Mouse (Mus musculus) left cerebral cortex, postnatal 25 days (tissue): ENCODE measurements around the gene Prune2. TPM values are rescaled to one million over a fixed set of nuclear protein-coding genes. Genes with fewer than 3 reads are reported as not detected.

ENCODE experiments used
- DNase-seq, 2 experiments: peaks; one replicate each; pipeline ENCODE4 v3.0.0; 2022; ENCODE audit warnings: low spot score in 2 of 2, mixed read lengths in 1 of 2
- intact Hi-C: fragments of 180-260 bp; cut with DNase I; formaldehyde crosslinking; loops from one replicate; pipeline ENCODE4 v1.15.1; 2025
- total RNA-seq, 2 experiments: library from RNA; stranded (reverse); gene quantifications; 2 replicates each; pipeline ENCODE4 v1.2.3; 2021

The Prune2 gene
- total RNA-seq, 2 experiments from 2014 or later, result 64.5 to 66.3 TPM

DNA sequence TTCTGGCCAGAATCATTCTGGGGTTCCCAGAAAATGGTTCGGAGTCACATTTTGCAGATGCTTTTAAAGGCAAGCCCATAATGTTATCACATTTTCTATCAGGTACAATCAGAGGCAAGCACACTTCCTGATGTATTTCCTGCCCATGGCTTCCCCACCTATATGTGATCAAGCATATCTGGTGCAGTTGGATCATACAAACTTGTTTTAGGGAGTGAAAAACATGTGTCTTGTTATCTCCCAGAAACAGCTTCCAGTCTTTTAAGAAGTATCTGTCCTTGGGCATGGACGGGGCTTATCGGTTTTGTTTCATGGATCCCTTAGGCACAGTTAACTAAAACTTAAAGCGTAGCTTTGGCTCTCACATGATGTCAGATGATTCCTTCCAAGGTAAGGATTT lies 36.2 kb downstream of the Prune2 start:
- DNase-seq, result no peak
- intact Hi-C loops, result no loop called here

DNA sequence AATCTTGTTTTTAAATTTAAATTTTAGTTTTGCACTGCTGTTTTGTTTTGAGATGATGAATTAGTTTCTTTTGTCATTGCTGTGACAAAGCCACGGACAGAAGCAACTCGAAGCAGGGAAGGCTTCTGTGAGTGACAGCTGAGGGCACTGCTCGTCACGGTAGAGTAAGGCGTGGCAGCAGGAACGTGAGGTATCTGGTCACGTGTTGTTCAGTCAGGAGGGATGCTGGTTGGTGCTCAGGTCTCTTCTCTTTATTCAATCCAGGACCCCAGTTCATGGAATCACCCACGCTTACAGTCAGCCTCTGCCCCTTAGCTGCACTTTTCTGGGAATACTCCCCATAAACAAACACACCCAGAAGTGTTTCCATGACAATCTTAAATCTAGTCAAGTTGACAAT lies 38.3 kb downstream of the Prune2 start:
- intact Hi-C loops, result no loop called here
- no peak for DNase-seq

DNA sequence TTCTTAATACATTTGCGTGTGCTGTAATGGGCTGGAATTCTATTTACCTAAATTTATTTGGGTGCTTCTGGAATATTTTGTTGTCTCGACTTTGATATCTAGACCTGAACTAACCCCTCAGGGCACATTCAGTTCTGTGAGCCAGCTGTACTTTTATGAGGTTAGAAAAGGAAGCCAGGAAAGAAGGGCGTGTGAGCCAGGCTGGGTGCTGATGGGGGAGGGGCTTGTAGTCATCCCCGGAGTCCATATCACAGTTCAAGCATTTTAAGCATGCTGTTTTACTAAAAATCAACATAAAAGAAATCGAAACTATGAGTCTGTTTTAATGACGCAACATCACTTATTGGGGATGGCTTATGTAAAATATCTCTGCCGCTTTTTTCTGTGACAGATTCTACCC lies 42.0 kb downstream of the Prune2 start:
- intact Hi-C loops, result no loop called here
- DNase-seq, result no peak

DNA sequence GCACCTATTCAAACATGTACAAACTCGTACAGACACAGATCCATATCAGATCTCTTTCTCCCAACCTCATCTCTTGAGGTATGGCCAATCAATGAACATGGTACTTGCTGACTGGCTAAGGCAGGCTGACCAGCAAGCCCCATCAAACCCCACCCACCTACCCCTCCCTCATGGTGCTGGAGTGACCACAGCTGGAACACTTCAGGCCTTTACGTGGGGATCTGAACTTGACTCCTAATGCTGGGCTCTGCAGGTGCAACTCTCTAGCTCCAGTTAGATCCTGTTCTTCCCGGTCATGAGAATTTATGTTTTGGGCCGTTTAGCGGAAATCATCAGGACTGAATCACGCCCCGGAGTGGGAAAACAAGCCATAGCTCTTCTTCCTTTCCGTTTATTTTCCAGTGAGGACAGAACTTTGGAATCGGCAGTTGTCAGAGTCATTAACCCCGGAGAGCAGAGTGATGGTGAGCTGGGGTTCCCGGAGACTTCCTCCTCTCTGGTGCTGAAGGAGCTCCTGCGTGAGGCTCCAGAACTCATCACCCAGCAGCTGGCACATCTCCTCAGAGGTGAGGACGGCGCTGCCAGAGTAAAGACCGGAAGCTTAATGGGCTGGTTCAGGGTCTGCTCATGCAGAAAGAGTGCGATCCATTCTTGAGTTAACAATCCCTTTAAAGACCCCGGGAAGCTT lies 50.4 kb downstream of the Prune2 start:
- DNase-seq, result no peak
- intact Hi-C loops, result no loop called here

DNA sequence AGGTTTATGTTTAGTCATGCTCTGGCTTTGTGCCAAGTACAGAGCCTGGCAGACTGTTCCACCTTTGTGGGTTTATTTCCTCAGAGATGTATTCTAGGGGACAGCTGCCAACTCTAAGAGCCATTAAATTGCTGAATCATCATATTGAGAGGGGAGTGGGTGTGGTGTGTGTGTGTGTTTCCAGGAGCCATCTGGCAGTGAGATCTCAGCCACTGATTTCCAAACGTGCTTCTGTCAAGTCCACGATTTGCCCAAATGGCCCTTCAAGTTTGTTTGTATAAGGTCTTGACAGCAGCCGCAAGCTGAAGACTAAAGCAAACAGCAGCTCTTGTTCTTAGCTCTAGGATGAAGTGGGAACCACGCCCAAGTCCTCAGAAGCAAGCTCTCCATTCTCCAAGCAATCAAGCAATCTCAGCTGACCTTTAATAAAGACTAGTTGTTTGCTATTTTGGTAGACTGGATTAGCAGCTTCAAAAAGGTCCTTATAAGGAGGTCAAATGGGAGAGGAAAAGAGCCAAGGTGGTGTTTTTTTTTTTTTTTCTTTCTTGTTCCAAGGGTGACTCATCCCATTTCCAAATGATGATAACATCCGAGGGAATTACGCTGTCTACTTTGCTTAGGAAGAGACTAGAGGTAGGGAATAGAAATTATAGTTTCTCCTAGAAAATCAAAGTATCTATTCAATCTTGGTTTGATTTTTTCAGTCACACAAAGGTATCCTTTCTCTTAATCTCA lies 55.5 kb downstream of the Prune2 start:
- intact Hi-C loops, result no loop called here
- DNase-seq, result peak; percentile 30 to 66

DNA sequence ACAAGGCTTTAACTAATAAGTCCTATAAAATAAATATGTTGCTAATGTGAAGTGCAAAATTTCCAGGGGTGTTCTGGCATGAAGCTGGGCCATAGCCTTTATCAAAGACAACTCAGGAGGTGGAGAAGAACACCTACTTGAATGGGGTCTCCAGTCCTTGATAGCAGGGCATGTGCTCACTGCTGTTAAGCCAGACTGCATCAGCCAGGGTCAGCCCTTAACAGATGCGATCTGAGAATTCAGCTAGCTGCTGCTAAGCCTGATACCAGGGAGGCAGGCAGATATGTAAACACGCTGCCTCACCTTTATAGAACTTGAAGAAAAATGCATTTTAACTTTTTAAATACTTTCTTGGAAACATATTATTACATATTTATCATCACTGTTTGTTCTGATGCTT lies 57.2 kb downstream of the Prune2 start:
- DNase-seq, result no peak
- intact Hi-C loops, result no loop called here

DNA sequence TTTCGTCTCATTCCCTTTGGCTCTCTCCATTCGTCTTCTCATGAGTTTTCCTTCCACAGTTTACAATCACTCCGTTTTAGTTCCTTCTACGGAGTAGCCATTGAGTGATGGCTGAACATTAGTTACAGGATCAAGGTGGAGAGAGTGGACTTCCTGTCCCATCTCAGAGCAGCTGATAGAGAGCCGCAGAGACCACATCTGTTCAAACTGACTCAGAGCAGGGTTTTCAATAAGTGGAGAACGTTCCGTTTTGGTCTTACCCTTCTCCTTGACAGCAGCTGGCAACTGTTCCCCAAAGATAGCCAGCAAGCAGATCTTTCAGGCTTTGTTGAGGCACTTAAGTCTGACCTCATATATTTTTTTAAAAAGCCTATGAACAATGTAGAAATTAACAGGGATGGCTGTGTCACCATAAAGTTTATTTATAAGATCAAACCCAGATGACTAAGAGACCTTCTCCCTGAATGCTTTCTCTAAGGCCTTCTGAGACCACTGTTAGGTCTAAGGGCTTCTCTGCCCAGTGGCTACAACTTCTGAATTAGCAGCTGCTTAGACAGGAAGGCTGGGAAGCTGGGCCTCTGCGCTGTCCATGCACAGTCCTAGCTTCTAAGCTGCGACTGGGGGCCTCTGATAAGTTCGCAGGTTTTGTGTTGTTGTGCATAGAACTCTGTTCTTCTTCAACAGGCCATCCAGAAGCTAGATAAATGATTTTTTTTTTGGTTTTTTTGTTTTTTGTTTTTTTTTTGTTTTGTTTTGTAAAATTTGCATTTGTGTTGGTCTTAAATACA lies 58.6 kb downstream of the Prune2 start:
- intact Hi-C loops, result no loop called here
- no peak for DNase-seq

DNA sequence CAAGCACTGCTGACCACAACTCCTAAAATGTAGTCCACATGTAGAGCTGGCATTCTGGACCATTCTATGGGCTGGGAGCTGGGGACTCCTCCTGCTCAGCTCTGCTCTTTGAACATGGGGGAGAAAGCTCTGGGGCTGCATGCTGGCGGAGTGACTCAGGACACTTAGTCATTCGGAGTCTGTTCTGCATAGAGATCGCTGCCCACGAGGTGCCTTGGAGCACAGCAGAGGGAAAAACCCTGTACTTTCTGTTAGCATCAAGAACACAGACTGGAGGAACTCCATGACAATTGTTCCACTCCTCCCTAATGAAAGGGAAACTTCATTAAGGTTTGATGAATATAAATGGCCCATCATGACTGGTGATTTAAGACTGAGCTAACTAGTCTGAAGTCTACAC lies 68.8 kb downstream of the Prune2 start:
- DNase-seq, result peak in 1 of 2 experiments; percentile 30
- intact Hi-C loops, result no loop called here

DNA sequence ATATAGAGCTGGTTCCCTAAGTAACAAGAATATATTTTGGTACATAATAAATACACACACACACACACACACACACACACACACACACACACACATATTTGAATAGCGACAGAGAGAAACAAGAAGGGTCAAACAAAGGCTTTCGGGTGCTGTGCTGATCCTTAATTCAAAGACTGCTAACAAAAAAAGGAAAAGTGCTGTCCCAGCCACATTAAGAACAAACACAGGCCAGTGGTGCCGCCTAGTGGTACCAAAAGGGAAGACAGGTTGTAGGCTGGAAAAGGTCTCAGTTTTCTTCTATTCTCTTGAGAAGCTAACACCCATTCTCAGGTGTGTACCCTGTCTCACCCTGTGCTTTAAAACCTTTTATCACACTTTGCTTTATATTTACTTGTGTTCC lies 74.4 kb downstream of the Prune2 start:
- intact Hi-C loops, result loop anchor here (1.0 to 5.0 kb wide), 2 partner anchors 133 to 228 kb away; no protein-coding TSS in a partner anchor
- peak; percentile 62 to 70 for DNase-seq

DNA sequence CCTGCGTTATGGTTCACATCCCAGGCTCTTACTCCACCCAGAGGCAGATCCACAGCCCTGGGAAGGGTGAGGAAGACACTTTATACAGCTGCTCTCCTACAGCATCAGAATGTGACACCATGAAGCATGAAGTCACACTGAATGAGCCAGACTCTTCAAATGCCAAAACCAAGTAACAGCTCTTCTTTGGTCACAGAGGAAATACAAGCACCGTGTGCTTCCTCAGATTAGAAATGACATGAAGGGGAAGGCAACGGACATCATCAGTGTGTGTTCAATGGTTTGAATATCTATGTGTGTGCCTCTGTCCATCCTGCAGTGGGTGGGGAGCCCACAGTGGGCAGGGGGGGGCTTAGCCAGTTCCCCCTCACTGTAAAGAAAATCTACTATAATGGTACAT lies 76.4 kb downstream of the Prune2 start:
- DNase-seq, result no peak
- intact Hi-C loops, result loop anchor here (5.0 kb wide), 1 partner anchor 135 kb away; no protein-coding TSS in a partner anchor

DNA sequence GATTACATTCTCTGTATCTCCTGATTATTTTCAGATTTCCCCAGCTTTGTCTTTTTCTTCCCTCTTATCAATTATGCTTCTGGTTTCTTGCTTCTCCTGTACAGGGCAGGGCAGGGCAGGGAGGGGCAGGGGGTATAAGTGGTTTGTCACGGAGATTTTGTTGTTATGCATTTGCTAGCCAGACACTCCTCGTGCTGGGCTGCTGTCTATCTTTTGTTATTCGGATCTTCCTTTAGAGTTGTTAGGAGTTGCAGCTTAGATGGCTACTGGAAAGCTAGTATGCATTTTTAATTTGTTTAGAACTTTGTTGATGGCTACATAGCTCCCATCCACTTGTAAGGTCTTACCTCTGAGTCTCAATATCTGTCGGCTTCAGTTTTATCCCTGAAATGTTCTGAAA lies 91.0 kb downstream of the Prune2 start:
- intact Hi-C loops, result no loop called here
- no peak for DNase-seq

DNA sequence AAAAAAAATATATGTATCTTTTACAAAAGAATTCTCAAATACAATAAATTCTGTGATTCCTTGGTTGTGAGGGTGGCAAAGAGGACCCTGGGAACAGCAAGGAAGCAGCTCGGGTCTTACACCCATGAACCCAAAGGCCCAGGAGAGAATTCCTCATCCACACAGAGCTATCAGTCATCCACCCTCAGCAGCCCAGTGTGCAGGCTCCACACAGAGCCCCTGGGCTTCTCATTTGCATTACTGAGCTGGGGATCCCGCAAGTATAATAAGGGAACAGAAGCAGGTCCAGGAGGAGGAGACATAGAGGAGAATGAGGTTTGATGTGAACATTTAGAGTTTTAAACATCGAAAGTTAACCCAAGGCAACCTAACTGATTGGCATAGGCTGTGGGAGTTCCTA lies 100.0 kb downstream of the Prune2 start:
- DNase-seq, result no peak

DNA sequence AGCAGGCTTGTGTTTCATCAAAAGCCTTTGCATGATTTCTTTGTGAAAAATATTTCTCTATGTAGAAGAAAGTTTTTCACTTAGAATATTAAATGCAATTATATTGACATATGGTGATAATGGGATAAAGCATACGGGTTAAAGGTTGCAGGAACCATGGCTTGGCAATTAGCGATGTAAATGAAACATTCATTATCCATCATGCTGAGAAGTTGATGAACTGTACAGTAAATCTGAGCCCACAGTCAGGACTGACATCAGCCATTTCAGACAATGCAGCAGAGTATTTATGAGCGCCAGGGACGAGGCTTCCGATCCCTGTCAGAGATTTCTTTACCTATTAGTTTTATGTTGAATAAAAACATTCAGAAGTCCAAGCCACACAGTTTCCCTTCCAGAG lies 104.2 kb downstream of the Prune2 start:
- intact Hi-C loops, result no loop called here
- DNase-seq, result no peak

More for the DNA sequence above, 100.0 kb downstream of the Prune2 start:
- intact Hi-C loops, result no loop called here

DNA sequence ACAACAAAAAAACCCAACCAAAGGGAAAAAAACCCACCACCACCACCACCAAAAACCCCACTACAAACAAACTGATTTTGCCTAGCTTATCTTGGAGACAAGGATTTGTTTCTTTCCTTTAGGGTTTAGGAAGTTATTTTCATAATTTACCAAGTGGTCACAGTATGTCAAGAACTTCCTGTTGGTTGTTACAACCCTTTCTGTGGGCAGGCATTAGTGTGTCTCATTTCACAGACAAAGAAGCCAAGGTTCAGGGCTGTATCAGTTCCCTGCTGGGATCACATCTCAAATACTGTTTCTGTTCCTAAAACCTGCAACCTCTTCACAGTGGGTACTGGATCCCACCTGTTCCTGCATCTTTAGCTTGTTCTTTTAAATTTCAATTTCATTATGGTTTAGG lies 108.5 kb downstream of the Prune2 start:
- intact Hi-C loops, result no loop called here
- no peak for DNase-seq

DNA sequence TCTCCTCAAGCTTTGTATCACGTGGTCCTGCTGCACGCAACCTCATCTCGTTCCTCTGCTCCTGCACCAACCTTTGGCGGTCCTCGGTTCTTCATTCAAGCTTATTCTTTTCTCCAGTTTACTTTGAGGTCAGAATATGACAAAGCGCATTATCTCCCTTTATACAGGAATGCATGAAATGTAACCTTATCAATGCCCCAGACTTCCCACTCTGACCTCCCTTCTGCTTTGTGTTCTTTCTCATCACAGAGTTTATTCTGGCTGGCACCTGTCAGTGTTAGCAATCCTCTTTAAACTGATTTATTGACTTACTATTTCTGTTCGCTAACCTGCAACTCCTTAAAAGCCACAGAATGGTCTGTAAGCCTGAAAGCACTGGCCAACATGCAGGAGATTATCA lies 113.1 kb downstream of the Prune2 start:
- intact Hi-C loops, result no loop called here
- DNase-seq, result no peak

DNA sequence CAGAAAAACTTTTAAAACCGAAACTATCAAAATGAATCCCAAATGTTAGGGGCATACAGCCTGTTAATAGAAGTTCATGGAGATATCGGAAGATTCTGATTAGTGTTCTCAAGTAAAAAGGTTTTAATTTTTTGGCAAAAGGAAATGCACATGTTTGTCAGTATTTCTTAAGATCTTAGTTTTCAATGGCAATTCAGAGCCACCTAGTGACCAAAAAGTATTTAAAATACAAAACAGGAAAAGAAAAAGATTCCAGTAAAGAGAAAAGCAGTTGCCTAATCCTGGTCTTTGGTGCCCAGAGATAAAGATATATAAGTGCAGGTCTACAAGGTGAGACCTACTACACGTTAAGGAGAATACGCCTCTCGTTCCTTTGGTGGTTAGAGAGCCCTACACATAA lies 115.3 kb downstream of the Prune2 start:
- intact Hi-C loops, result no loop called here
- DNase-seq, result no peak

DNA sequence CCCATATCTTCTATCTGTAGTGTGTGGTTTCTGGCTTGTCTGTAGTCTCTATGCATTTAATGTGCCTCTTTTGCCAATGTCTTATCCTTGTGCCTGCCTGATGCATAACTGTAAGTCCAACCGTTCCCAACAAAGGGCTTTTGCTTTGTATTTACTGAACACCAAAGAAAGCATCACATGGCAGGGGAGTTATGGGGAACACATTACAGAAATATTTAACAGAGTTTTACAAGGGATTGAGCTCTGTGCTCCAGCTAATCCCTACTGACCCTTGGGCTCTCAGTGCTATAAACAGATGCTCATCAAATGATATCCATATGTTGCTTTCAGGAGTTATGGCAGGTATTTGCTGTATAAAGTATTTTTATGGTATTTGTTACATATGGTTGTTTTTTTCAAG lies 116.3 kb downstream of the Prune2 start:
- intact Hi-C loops, result no loop called here
- no peak for DNase-seq

DNA sequence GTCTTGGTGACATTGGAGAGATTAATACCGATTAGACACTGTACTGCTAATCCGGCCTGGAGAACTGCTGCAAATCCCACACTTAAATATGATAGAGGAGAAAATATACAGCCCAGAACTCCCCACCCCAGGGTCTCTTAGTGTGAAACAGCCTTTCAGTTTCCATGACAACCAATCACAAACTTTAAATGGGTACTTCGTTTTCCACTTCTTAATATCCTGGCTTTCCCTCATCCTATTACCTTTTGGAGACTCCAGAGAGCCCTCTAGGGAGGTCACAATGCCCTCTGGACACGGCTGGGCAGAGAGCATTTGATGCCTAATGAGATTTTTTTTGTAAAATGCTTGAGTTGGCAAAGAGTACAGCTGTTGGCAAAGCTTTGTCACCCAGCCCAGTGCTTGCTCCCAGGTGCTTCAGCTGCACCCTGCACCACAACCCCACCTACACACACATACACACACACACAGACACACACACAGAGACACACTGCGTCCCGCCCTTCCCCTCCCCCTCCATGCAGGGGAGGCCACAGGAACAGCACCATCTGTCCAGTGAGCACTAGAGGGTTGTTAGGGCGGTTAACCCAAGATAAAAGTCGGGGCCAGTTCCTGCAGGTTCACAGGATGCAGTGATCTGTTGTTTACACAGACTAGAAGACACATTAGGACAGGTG lies 122.9 kb downstream of the Prune2 start:
- intact Hi-C loops, result no loop called here

DNA sequence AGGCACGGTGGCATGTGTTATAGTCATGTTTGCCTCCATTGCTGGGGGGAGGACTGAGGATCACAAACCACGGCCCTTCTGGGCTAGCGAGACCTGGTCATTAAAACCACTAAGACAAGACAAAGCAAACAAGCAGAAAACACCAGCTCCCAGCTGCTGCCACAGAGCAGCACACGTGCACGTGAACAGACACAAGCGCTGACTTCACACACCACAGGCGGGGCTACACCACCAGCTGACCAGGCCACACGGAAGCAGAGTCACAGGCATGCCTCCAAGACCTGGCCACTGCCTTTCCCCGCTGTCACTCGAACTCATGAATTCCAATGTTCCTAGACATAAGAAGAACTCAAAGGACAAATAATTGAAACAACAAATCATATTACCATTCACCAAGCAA lies 125.5 kb downstream of the Prune2 start:
- intact Hi-C loops, result no loop called here
- DNase-seq, result no peak

More for the DNA sequence above, 122.9 kb downstream of the Prune2 start:
- DNase-seq, result no peak

DNA sequence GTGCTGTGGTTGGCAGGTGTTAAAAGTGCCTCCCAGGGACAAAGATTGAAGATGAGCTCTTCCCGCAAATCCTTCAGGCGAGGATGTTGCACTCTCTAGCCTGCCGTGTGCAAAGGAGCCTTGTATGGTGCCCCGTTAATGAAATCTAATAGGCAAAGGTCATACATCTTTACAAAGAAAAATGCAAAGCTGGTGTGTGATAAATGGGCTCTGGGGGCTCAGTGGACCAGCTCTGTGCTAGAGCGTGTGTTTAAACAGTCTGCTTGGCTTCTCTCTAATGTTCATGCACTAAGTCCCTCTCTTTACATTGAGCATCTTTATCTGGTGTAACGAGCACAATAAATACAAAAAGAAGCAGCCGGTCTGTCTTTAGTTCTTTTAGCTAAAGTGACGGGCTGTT lies 138.1 kb downstream of the Prune2 start:
- no peak for DNase-seq

More for the DNA sequence above, 138.1 kb downstream of the Prune2 start:
- intact Hi-C loops, result no loop called here
